Mouse (Mus musculus) kidney, adult 2 months (tissue): ENCODE data around the gene Enox2. TPM values are rescaled to one million over a fixed set of nuclear protein-coding genes. Genes with fewer than 3 reads are reported as not detected.
A peak's percentile ranks its signal among the peaks of the same experiment; 100 is the strongest.

Experiments used
- DNase-seq: peaks from one replicate; pipeline ENCODE4 v3.0.0; 2021
- H3K27ac ChIP-seq: fragments of 200-500 bp; 2 replicates; pipeline ENCODE4 v1.5.1; 2012; ENCODE audit warnings: low read depth, low read length, control low read depth, inconsistent platforms; ENCODE audit not compliant: insufficient read depth
- H3K27me3 ChIP-seq: fragments of 200-500 bp; replicated peaks from 2 replicates; pipeline ENCODE4 v1.6.1; 2012; ENCODE audit warnings: mild to moderate bottlenecking, moderate library complexity, low read length, inconsistent platforms; ENCODE audit not compliant: control insufficient read depth, insufficient read depth
- H3K36me3 ChIP-seq: fragments of 200-500 bp; 2 replicates; pipeline ENCODE4 v1.6.1; 2012; ENCODE audit warnings: mild to moderate bottlenecking, moderate library complexity, low read length, inconsistent platforms; ENCODE audit not compliant: control insufficient read depth, insufficient read depth
- H3K4me1 ChIP-seq: fragments of 200-500 bp; 2 replicates; pipeline ENCODE4 v1.6.1; 2011; ENCODE audit warnings: low read length; ENCODE audit not compliant: control insufficient read depth, insufficient read depth
- H3K4me3 ChIP-seq: fragments of 200-500 bp; 2 replicates; pipeline ENCODE4 v1.5.1; 2011; ENCODE audit warnings: mild to moderate bottlenecking, low read depth, low read length, control low read depth; ENCODE audit not compliant: insufficient read depth
- CTCF ChIP-seq: fragments of 200-500 bp; conservative IDR thresholded peaks from 2 replicates; pipeline ENCODE4 v1.5.1; 2011; ENCODE audit warnings: low read depth, mild to moderate bottlenecking, control low read depth, low read length, moderate library complexity, mixed read lengths; ENCODE audit not compliant: insufficient read depth, insufficient read length
- POLR2A ChIP-seq: fragments of 200-500 bp; IDR thresholded peaks from one replicate; pipeline ENCODE4 v1.6.1; 2011; ENCODE audit warnings: low read depth, low read length, control low read depth
- WGBS: fragments of 180-500 bp; shearing (Covaris S2); methylation state at CpG from one replicate; pipeline ENCODE4 v1.1.7; 2018; 5-methylcytosine and 5-hydroxymethylcytosine counted together
- polyA plus RNA-seq: library from polyadenylated mRNA; depleted of rRNA; stranded (reverse); fragments of >200 nt; gene quantifications from 2 replicates; pipeline ENCODE4 v1.2.3, GENCODE M21; 2012; rRNA removed

Enox2 gene
- polyA plus RNA-seq = 8.8 and 10.3 TPM in 2 replicates

- no peaks in the 10 kb centered on the region for H3K36me3 ChIP-seq
- H3K4me1 ChIP-seq = no peaks in the 10 kb centered on the region
- peak within 1 kb of the TSS; percentile 71 for H3K4me3 ChIP-seq
- TF ChIP-seq POLR2A (peak; percentile 21), CTCF (no peak)
- WGBS = 0% methylated on average over 23 of the region's 26 CpGs
- peak; percentile 95 for DNase-seq
- H3K27me3 ChIP-seq = no peaks in the 10 kb centered on the region
- peak within 1 kb of the TSS; percentile 61 for H3K27ac ChIP-seq
Observed at GRCm38 (mm10) chrX:49287700-49288563, at the start of gene Enox2. TSS of gene Enox2 (minus strand) at chrX:49288259.

DNA sequence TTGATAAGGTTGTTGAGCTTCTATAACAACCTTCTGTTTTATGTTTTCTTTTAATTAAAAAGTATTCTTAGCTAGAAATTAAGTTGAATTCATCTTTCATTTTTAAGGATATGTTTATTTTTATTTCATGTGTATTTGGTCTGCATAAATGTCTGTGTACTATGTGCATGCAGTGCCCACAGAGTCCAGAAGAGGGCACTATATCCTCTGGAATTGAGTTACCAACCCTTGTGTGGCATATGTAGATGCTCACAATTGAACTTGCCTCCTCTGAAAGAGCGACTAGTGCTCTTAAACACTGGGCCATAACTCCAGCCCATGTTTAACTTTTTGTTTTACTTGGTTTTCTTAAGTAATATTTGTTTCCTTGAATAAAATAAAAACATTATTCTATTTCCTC lies 21.4 kb upstream of the Enox2 start:
- Histone ChIP-seq H3K27ac (no peak overlapping the region), H3K36me3 (no peaks in the 10 kb centered on the region), H3K4me3 (no peak overlapping the region), H3K4me1 (no peaks in the 10 kb centered on the region), H3K27me3 (no peaks in the 10 kb centered on the region)
- TF ChIP-seq POLR2A (no peak), CTCF (no peak)
- WGBS = 63% methylated on average over 1 of the region's 1 CpGs
- peak; percentile 1 for DNase-seq

- Histone ChIP-seq H3K27me3 (no peaks in the 10 kb centered on the region), H3K4me1 (no peaks in the 10 kb centered on the region), H3K4me3 (no peak overlapping the region), H3K36me3 (no peaks in the 10 kb centered on the region), H3K27ac (no peak overlapping the region)
- 5% methylated on average over 5 of the region's 5 CpGs for WGBS
- peak; percentile 4 for DNase-seq
- TF ChIP-seq CTCF (peak; percentile 30; the same call in 1 of the 2 replicates), POLR2A (no peak)
Observed at GRCm38 (mm10) chrX:49306659-49307058, 18.6 kb upstream of the Enox2 start.

DNA sequence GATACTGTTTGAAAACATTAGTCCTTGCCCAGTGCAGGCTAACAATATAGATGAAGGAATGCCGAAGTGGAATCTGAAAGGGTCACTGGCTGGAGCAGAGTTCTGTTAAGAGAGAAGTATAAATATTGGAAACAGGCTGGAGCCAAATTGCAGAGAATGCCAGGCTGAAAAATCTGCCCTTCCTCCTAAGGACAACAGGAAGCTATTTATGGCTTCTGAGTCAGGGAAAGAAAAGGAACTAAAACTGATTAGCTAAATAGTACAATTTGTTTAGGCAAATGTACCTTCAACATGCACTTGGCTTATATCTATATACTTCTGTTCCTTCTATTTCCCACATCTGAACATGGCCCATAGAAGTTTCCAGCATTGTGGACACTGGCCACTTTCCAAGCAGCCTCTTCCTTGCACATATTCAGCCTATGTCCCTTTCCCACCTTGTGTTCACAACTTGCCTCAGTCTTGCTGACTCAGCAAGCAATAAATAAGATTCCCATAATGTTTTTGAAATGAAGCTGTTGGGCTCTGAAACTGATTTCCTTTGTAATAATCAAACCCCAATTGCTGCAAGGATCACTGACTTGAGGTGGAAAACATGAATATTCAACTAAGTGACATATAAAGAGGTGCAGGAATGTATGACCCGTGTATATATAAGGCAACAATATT lies 8.0 kb downstream of the Enox2 start:
- no peaks in the 10 kb centered on the region for H3K36me3 ChIP-seq
- H3K27me3 ChIP-seq = no peaks in the 10 kb centered on the region
- no peak for DNase-seq
- H3K4me3 ChIP-seq = no peak overlapping the region
- TF ChIP-seq POLR2A (no peak), CTCF (no peak)
- WGBS = 48% methylated on average over 2 of the region's 2 CpGs
- H3K4me1 ChIP-seq = no peaks in the 10 kb centered on the region; the same call in 1 of the 2 replicates
- no peak overlapping the region; the same call in 1 of the 2 replicates for H3K27ac ChIP-seq

DNA sequence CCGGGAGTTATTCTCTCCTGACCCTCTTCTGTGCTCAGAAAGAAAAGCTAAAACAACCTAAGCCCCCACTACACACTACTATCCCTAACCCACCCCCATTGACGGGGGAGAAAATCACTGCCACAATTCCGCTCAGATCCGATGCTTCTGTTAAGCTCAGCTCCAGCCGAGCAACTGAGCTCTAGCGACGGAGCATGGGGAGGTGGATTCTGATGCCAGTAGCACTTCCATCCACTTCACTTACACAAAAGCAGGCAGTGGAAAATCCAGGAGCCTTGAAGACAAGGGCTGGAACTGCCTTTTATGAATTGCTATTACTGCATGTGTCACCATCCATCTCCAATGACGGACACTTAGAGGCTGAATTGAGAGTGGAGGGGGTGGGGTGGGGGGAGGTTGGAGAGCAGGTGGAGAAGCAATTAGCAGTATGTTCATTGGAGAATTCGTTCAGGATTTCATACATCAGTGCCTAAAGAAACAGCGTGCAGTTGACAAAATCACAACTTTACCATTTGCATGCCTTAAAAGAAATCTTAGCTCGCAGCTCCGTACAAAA lies 14.5 kb downstream of the Enox2 start:
- Histone ChIP-seq H3K27ac (no peak overlapping the region), H3K27me3 (no peaks in the 10 kb centered on the region), H3K4me1 (no peaks in the 10 kb centered on the region), H3K36me3 (no peaks in the 10 kb centered on the region), H3K4me3 (no peak overlapping the region)
- 65% methylated on average over 12 of the region's 12 CpGs for WGBS
- no peak for TF ChIP-seq CTCF
- no peak for DNase-seq

GRCm38 (mm10) chrX:49250816-49251215 lies 37.2 kb downstream of the Enox2 start:
- no peak overlapping the region for H3K27ac ChIP-seq
- WGBS = 94% methylated on average over 4 of the region's 4 CpGs
- no peak for DNase-seq
- no peak overlapping the region for H3K4me3 ChIP-seq
- H3K36me3 ChIP-seq = no peaks in the 10 kb centered on the region
- TF ChIP-seq POLR2A (no peak), CTCF (no peak)
- no peaks in the 10 kb centered on the region for H3K27me3 ChIP-seq
- no peaks in the 10 kb centered on the region for H3K4me1 ChIP-seq
